Mouse (Mus musculus): ENCODE measurements around the gene Ccdc66.

- no peak for TF ChIP-seq CTCF (IDR thresholded peaks at IDR 0.05; ENCODE audit: extremely low read depth, insufficient read depth, insufficient read length, insufficient replicate concordance)
- no peak for TF ChIP-seq POLR2A (IDR thresholded peaks at IDR 0.05; ENCODE audit: low read depth, low read length)
Measured at GRCm38 (mm10) chr14:27501096-27501495, 7.2 kb downstream of the Ccdc66 start.

All from spleen, adult 2 months (tissue).